Mouse (Mus musculus) midbrain, embryonic 10.5 days (tissue): ENCODE measurements at regions not wholly inside any gene's neighbourhood (a gene's known extent, or its start where the extent isn't known, plus 50 kb on each side); places are given as distances from the start of the nearest gene placed in this dataset.

Source experiments
- DNase-seq: peaks from one replicate; pipeline ENCODE4 v3.0.0-alpha.2; 2017; ENCODE audit warnings: low spot score
- H3K27ac ChIP-seq: fragments of 300-500 bp; sonication (generic); replicated peaks from 2 replicates; pipeline ENCODE4 v1.5.1; 2016; ENCODE audit warnings: mild to moderate bottlenecking
- H3K27me3 ChIP-seq: fragments of 300-500 bp; sonication (generic); 2 replicates; pipeline ENCODE4 v1.6.1; 2016; ENCODE audit warnings: low read depth, mild to moderate bottlenecking; ENCODE audit not compliant: poor library complexity, severe bottlenecking
- H3K36me3 ChIP-seq: fragments of 300-500 bp; sonication (generic); 2 replicates; pipeline ENCODE4 v1.6.1; 2016; ENCODE audit warnings: mild to moderate bottlenecking, moderate library complexity
- H3K4me1 ChIP-seq: fragments of 300-500 bp; sonication (generic); 2 replicates; pipeline ENCODE4 v1.6.1; 2016
- H3K4me3 ChIP-seq: fragments of 300-500 bp; sonication (generic); 2 replicates; pipeline ENCODE4 v1.5.1; 2016; ENCODE audit warnings: mild to moderate bottlenecking, moderate library complexity
- H3K9me3 ChIP-seq: fragments of 300-500 bp; sonication (generic); replicated peaks from 2 replicates; pipeline ENCODE4 v1.6.1; 2016; ENCODE audit warnings: mild to moderate bottlenecking
- WGBS: fragments of 180-500 bp; shearing (Covaris S2); methylation state at CpG from one replicate; pipeline ENCODE4 v1.1.7; 2016; 5-methylcytosine and 5-hydroxymethylcytosine counted together

- 93% methylated on average over 3 of the region's 3 CpGs for WGBS
Observed at GRCm38 (mm10) chr16:42675031-42675430, 200.7 kb upstream of the Zbtb20 start.

GRCm38 (mm10) chr16:42666601-42667000 lies 209.1 kb upstream of the Zbtb20 start:
- Histone ChIP-seq H3K27me3 (no peaks in the 10 kb centered on the region), H3K4me3 (no peak overlapping the region), H3K9me3 (no peaks in the 10 kb centered on the region), H3K27ac (no peak overlapping the region), H3K36me3 (no peaks in the 10 kb centered on the region), H3K4me1 (no peaks in the 10 kb centered on the region)
- DNase-seq = no peak
- 76% methylated on average over 3 of the region's 3 CpGs for WGBS

More at GRCm38 (mm10) chr16:42675031-42675430, 200.7 kb upstream of the Zbtb20 start:
- Histone ChIP-seq H3K27me3 (no peaks in the 10 kb centered on the region), H3K4me1 (no peaks in the 10 kb centered on the region), H3K9me3 (no peaks in the 10 kb centered on the region), H3K36me3 (no peaks in the 10 kb centered on the region), H3K27ac (no peak overlapping the region), H3K4me3 (no peak overlapping the region)
- DNase-seq = no peak

- H3K36me3 ChIP-seq = no peaks in the 10 kb centered on the region
- no peak overlapping the region for H3K4me3 ChIP-seq
- peaks cover 3% of the 10 kb centered on the region; the same call in 1 of the 2 replicates for H3K4me1 ChIP-seq
- no peak overlapping the region for H3K27ac ChIP-seq
- no peak for DNase-seq
- WGBS = 90% methylated on average over 10 of the region's 10 CpGs
- H3K9me3 ChIP-seq = no peaks in the 10 kb centered on the region; the same call in 1 of the 2 replicates
- no peaks in the 10 kb centered on the region for H3K27me3 ChIP-seq
Observed at GRCm38 (mm10) chr16:42651904-42652732, 223.6 kb upstream of the Zbtb20 start.

- WGBS = 81% methylated on average over 5 of the region's 5 CpGs
- DNase-seq = no peak
- Histone ChIP-seq H3K27ac (peak overlapping the region; percentile 69), H3K4me1 (peaks cover 3% of the 10 kb centered on the region; the same call in 1 of the 2 replicates), H3K9me3 (no peaks in the 10 kb centered on the region; the same call in 1 of the 2 replicates), H3K36me3 (no peaks in the 10 kb centered on the region), H3K4me3 (no peak overlapping the region), H3K27me3 (no peaks in the 10 kb centered on the region)
Observed at GRCm38 (mm10) chr16:42649767-42650166, 225.9 kb upstream of the Zbtb20 start.

- no peak for DNase-seq
- no peaks in the 10 kb centered on the region for H3K36me3 ChIP-seq
- H3K4me3 ChIP-seq = no peak overlapping the region
- H3K9me3 ChIP-seq = no peaks in the 10 kb centered on the region; the same call in 1 of the 2 replicates
- peaks cover 3% of the 10 kb centered on the region; the same call in 1 of the 2 replicates for H3K4me1 ChIP-seq
- 89% methylated on average over 5 of the region's 5 CpGs for WGBS
- no peak overlapping the region for H3K27ac ChIP-seq
- no peaks in the 10 kb centered on the region for H3K27me3 ChIP-seq
Observed at GRCm38 (mm10) chr16:42648531-42649142, 227.0 kb upstream of the Zbtb20 start.

- 95% methylated on average over 5 of the region's 5 CpGs for WGBS
- H3K4me1 ChIP-seq = peaks cover 3% of the 10 kb centered on the region; the same call in 1 of the 2 replicates
- H3K4me3 ChIP-seq = no peak overlapping the region
- no peak for DNase-seq
- no peaks in the 10 kb centered on the region for H3K36me3 ChIP-seq
- H3K27me3 ChIP-seq = no peaks in the 10 kb centered on the region
- no peaks in the 10 kb centered on the region for H3K9me3 ChIP-seq
- H3K27ac ChIP-seq = no peak overlapping the region
Observed at GRCm38 (mm10) chr16:42647762-42648161, 227.9 kb upstream of the Zbtb20 start.

- H3K27ac ChIP-seq = no peak overlapping the region
- H3K36me3 ChIP-seq = no peaks in the 10 kb centered on the region
- H3K9me3 ChIP-seq = no peaks in the 10 kb centered on the region
- WGBS = 84% methylated on average over 3 of the region's 3 CpGs
- H3K27me3 ChIP-seq = no peaks in the 10 kb centered on the region
- H3K4me1 ChIP-seq = no peaks in the 10 kb centered on the region
- no peak overlapping the region for H3K4me3 ChIP-seq
- no peak for DNase-seq
Observed at GRCm38 (mm10) chr16:42635766-42636165, 239.9 kb upstream of the Zbtb20 start.

- no peak overlapping the region for H3K27ac ChIP-seq
- no peaks in the 10 kb centered on the region for H3K27me3 ChIP-seq
- no peak overlapping the region for H3K4me3 ChIP-seq
- H3K9me3 ChIP-seq = no peaks in the 10 kb centered on the region
- 94% methylated on average over 3 of the region's 3 CpGs for WGBS
- H3K36me3 ChIP-seq = no peaks in the 10 kb centered on the region
- DNase-seq = no peak
- no peaks in the 10 kb centered on the region for H3K4me1 ChIP-seq
Observed at GRCm38 (mm10) chr16:42627675-42628074, 248.0 kb upstream of the Zbtb20 start.

- Histone ChIP-seq H3K9me3 (no peaks in the 10 kb centered on the region), H3K27ac (no peak overlapping the region), H3K4me1 (no peaks in the 10 kb centered on the region), H3K36me3 (no peaks in the 10 kb centered on the region), H3K27me3 (no peaks in the 10 kb centered on the region), H3K4me3 (no peak overlapping the region)
- 75% methylated on average over 3 of the region's 3 CpGs for WGBS
- no peak for DNase-seq
Observed at GRCm38 (mm10) chr16:42615920-42616319, 259.8 kb upstream of the Zbtb20 start.

- no peaks in the 10 kb centered on the region for H3K9me3 ChIP-seq
Observed at GRCm38 (mm10) chr16:42612011-42612410, 263.7 kb upstream of the Zbtb20 start.

GRCm38 (mm10) chr16:42608336-42608735 lies 267.3 kb upstream of the Zbtb20 start:
- Histone ChIP-seq H3K27me3 (no peaks in the 10 kb centered on the region), H3K9me3 (no peaks in the 10 kb centered on the region; the same call in 1 of the 2 replicates), H3K36me3 (no peaks in the 10 kb centered on the region), H3K27ac (no peak overlapping the region), H3K4me1 (0 out of 2 replicates have a peak, but pooled peaks cover 2% of the 10 kb centered on the region), H3K4me3 (no peak overlapping the region)
- DNase-seq = no peak
- 82% methylated on average over 5 of the region's 5 CpGs for WGBS

More at GRCm38 (mm10) chr16:42612011-42612410, 263.7 kb upstream of the Zbtb20 start:
- Histone ChIP-seq H3K27ac (no peak overlapping the region), H3K4me1 (0 out of 2 replicates have a peak, but pooled peaks cover 2% of the 10 kb centered on the region), H3K27me3 (no peaks in the 10 kb centered on the region), H3K4me3 (no peak overlapping the region), H3K36me3 (no peaks in the 10 kb centered on the region)
- WGBS = 84% methylated on average over 2 of the region's 2 CpGs
- no peak for DNase-seq

GRCm38 (mm10) chr16:42592321-42592720 lies 251.9 kb upstream of the Gap43 start:
- H3K4me1 ChIP-seq = no peaks in the 10 kb centered on the region
- 74% methylated on average over 3 of the region's 3 CpGs for WGBS
- H3K27ac ChIP-seq = no peak overlapping the region
- H3K9me3 ChIP-seq = no peaks in the 10 kb centered on the region
- H3K27me3 ChIP-seq = no peaks in the 10 kb centered on the region
- no peak overlapping the region for H3K4me3 ChIP-seq
- no peaks in the 10 kb centered on the region for H3K36me3 ChIP-seq
- DNase-seq = no peak

- Histone ChIP-seq H3K4me1 (no peaks in the 10 kb centered on the region), H3K9me3 (no peaks in the 10 kb centered on the region), H3K36me3 (no peaks in the 10 kb centered on the region), H3K27me3 (no peaks in the 10 kb centered on the region), H3K27ac (no peak overlapping the region), H3K4me3 (no peak overlapping the region)
- DNase-seq = no peak
- 86% methylated on average over 5 of the region's 5 CpGs for WGBS
Observed at GRCm38 (mm10) chr16:42591530-42591929, 251.1 kb upstream of the Gap43 start.
